Mouse (Mus musculus) left cerebral cortex, adult 8-10 months (tissue): ENCODE data around the gene Kcnip4. TPM values are rescaled to one million over a fixed set of nuclear protein-coding genes. Genes with fewer than 3 reads are reported as not detected.

Experiments used
- DNase-seq, 2 experiments: peaks; one replicate each; pipeline ENCODE4 v3.0.0; 2022; ENCODE audit warnings: low spot score in 2 of 2
- total RNA-seq, 4 experiments: library from RNA; stranded (reverse); gene quantifications; 2 replicates each; pipeline ENCODE4 v1.2.4; 2022

The Kcnip4 gene
- total RNA-seq, 4 experiments from 2014 or later, result 54.1 to 75.3 (median 64.8) TPM

DNA sequence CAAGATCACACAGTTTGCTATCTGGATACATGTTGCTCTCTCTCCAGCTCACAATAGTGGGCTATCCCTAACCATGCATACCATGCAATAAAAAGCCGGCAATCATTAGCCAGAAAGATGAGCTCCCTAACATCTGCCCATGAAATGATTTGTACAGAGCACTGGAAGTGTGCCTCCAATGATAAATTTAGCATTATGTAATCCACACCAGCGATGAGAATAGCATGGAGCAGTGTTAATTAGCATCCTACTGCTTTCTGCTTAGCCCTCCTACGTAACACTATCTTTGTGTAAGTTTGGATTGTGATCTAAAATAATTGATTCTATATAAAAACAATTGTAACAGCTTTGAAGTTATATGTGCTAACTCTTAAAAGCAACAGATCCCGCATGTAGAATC, 268.7 kb downstream of the Kcnip4 start:
- DNase-seq, result no peak

DNA sequence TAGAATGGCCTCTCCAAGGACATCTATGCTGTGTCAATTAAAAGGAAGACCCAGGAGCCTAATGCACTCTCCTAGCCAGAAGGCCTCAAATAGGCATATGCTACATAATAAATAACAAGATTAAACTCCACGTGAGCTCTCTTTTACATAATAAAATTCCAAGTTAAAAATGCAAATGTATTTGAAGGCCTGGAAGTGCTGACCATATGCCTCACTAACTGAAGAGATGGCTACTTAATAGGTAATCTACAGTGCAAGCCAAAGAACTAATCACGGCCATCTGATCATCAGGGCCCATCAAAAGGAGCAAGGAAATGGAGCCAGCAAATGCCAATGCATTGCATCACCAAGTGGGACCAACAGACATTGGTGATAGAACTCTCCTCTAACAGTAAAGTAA, 277.6 kb downstream of the Kcnip4 start:
- DNase-seq, result no peak

DNA sequence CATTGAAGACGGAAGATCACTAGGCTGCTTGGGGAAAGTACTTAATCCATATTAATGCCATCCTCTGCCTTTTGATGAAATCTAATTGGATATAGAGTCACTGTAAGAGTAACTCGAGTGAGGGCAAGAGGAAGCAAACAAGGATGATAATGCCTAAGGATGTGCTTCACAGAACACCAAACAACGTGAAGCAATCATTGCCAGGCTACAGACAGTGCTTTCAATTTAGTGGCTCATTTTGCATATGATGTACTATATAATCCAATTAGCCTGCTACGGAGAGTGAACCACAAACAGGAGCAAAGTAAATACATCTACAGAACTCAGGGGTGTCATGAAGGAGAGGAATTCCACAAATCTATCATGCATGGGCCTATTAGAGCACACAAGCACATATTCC, 280.3 kb downstream of the Kcnip4 start:
- no peak for DNase-seq

DNA sequence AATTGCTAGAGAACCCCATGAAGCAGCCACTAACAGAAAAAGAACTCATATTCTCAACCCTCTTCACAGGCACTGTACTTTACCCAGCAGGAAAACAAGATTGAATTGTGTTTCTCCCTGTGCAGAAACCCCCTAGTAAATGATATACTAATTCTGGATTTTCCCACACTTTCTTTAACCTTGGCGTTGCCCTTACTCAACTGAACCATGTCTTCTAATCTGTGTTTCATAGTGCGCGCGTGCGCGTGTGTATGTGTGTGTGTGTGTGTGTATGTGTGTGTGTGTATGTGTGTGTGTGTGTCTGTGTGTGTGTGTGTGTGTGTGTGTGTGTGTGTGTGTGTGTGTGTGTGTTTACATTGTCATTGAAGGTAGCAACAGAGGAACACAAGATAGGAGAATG, 283.0 kb downstream of the Kcnip4 start:
- no peak for DNase-seq

DNA sequence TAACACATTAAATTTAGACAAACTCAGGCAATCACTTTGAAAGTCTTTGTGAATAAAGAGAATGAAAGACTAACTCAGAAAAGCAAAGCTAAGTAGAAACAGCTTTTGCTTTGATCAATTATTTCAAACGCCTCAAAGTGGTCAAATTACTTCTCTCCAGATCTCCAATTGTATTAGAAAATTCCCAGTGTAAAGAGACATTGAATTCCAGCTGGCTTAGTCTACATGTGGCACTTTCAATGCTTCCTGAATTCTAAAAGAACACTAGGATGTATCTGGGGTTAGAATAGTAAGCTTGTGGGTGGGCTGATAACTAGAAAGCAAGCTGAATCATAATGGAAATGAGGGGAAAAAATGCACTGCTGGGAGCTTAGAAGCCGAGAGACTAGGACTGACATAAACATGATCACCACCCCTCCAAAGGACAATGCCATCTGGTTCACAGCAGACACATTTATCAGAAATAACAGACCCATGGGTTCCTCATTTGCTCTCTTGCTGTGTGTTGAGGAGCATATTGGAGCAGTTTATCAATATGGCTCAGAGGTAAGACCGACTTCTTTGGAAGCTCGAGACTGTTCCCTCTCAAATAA, 323.4 kb downstream of the Kcnip4 start:
- DNase-seq, result no peak

DNA sequence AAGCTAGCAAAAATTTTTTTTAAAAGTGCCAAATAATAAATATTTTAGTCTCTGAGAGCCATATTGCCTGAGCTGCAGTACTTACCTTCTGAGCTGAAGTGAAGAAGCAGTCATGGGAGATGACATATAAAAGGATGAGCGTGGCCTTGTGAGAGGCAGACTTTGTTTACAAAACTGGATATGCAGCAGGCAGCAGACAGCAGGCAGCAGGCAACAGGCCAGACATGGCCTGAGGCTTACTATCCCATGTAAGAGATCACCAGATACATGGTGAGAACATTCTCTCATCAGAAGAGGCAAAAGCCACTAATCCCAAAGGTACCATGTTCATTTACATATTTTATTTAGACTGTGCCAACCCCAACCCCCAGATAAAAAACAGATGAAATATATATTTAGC, 336.5 kb downstream of the Kcnip4 start:
- no peak for DNase-seq

DNA sequence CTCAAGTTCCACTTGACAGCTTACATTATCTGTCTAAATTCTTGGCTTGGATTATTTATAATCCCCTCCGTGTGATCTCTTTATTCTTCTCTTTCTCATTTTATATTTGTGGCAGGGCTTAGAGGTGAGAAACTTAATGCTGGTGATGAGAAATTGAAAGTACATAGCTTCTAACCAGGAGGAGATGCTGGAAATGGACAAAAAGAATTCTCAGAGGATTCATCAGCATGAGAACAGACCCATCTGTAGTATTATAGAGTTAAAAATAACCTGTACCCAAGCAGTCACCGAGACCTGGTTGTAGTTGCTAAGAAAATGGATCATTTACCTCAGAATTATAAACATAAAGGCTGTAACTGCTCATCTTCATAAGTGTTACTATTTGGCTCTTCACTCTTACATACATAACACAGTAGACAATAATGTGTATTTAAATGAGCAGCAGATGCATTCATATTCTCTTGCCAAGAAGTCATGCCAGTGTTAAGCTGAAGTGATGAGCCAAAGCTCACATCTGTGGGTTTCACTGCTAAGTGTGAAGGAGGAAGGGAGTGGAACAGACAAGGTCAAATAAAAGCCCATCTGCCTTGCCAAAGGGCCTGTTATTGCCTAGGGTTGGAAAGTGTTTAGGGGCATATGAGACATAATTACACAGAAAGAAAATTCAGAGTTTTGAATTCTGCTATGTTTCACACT, 374.4 kb downstream of the Kcnip4 start:
- no peak for DNase-seq

DNA sequence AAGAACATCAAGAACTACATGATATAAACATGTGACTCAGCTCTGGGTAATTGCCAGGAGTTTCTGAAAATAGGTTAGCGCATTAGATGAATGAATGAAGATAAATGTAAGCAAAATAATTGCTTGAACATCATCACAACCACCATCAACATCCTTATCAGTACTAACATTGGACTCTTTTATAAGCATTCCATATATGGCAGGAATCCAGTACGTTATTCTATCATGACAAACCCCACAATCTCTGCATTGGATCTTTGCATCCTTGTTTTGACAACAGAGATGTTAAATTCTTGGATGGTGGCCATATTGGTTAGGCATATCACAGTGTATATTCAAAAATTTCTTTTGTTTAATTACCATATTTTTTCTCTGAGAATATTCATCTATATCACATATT, 375.0 kb downstream of the Kcnip4 start:
- DNase-seq, result no peak

DNA sequence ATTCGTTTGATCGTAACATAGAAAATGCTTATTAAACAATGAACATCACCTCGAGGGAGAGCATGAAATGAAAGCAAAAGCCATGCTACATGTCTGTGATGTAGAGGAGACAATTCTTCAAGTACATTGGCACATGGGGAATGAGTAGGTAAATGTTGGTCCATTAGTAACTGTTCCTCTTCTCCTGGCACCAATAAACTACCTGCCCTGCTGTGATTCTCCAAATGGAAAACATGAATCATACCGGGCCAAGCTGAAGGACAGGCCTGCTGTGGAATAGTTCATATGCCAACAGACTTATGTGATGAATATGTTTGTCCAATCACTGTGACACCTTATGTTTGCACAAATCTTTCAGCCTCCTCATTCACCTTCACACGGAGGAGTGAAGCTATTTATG, 429.3 kb downstream of the Kcnip4 start:
- DNase-seq, result no peak

DNA sequence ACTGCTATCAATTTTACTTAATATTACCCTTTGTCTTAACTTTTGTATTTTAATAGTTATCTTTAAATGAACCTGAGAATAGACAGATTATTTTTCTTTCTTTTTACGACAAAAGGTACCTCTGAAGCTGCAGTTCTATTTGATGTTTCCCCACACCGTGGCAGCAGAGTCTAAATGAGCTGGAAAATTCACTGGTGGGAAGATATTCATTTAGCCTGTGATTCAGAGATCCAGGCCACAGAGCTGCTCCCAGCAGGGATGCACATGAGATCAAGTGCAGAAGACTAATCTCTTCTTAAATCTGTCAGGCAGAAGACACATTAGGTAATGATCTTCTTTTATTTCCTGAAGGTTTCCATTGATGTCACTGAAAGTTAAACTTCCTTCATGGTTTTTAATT, 429.8 kb downstream of the Kcnip4 start:
- DNase-seq, result no peak

DNA sequence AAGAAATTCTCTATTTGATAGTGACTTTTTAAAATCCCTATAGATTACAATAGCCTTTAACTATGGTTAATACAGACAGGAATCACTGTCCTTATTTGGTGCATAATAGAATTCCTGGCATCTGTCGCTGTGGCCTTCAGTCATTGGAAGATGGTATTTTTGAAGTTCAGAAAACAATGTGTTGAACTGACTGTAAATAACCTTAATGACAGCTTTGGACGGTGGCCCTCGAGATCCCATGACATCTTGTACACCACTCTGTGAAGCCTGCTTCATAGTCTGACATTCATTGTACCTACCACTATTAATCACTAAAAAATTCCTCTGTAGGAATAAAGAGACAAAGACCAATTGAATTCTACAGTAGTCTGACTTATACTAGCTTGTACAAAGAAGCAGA, 430.4 kb downstream of the Kcnip4 start:
- no peak for DNase-seq

DNA sequence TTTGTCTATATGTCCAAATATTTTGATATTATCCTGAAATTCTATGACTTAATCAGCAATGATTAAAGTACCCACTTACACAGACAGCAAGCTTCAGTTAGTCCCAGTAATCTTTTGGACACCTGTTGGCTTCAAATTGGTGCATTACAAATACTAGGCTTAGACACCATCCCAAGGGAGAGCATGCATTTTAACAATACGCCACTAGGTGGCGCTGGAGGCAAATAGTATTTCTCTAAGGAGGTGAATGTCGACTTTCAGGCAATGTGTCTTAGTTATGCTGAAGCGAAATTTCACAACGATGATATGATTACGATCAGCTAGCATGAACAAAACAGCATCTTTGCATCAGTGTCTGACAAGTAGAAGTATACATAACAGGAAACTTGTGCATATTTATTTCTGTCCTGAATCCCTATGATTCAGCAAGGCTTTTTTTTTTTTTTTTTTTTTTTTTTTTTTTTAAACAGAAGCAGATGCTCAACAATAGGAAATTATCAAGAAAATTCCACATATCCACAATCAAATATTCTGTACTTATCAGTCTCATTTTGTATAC, 434.5 kb downstream of the Kcnip4 start:
- DNase-seq, result peak; percentile 73 to 95

DNA sequence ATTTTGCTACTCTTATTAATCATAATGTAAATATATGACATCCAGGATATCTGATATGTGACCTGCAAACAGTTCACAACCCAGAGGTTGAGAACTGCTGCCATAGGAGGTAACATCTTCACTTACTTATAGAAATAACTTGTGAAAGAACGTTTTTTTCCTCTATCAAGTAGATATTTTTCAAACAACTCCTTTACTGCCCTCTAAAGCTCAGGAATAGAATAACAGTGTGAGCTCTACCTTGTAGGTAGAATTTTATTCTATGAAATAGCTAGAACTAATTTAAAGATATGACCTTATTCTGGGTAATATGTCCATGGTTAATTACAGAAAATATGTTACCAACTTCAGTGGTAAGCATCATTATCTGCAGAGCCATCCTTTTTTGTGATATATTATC, 459.1 kb downstream of the Kcnip4 start:
- DNase-seq, result no peak

DNA sequence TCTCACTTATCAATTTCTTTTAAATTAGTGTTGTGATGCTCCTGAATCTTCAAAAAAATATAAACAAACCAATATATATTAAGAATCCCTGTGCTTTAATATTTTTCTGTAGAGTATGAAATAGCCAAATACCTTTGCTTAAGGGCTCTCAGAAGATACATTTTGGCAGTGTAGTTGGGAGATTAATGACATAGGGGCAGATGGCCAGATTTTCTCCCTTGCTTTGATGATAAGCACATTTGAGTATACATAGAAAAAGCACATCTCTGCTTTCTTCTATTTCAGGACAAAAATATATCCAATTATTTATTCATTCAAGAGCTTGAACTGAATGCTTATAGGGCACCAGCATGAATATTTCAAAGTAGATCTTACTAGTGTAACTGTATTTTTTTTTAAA, 465.8 kb downstream of the Kcnip4 start:
- DNase-seq, result no peak

DNA sequence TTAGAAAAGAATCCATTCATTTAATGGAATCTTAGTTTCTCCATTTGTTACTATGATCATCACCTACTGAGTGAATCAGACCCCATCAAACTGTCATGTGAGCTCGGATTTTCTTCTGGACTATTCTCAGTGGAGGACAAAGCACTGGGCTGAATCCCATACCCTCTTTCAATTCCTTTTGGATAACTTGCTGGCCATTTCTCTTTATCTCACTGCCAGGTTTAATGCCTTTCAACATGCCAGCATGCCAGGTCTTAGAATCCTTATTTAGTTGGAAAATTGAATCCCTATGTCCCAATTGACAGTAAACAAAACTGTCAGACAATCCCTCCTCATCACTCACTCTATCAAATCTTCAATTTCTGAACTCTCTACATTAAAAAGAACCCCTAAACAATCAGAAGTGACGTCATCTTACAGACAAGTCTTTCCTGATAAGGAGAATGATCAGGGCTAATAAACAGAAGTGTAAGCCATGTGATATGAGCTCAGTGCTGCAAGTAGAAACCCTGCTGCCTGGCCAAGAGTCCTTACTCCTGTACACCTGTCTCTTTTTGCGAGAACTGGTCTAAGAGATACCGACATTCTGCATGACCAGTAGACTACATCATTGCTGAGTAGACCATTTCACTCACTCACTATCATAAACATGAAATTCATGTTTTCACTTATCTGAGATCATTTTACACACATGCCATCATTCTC, 466.9 kb downstream of the Kcnip4 start:
- no peak for DNase-seq

DNA sequence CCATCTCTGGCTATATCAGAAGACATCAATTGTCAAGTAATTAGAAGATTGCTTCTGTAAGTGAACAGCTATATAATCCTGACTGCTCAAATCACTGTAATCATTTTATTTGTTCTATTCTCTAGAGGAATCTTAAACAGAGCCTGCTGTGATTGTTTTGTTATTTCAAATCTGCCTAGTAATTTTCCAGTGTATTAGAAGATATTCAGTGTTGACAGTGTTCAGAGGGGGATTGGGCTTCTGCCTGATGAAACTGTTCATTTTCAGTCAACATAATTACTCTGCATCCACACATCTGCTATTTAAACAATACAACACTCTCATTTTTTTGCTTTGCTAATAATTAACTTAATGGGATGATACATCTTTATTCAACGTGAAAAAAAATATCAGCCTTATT, 476.7 kb downstream of the Kcnip4 start:
- DNase-seq, result no peak

DNA sequence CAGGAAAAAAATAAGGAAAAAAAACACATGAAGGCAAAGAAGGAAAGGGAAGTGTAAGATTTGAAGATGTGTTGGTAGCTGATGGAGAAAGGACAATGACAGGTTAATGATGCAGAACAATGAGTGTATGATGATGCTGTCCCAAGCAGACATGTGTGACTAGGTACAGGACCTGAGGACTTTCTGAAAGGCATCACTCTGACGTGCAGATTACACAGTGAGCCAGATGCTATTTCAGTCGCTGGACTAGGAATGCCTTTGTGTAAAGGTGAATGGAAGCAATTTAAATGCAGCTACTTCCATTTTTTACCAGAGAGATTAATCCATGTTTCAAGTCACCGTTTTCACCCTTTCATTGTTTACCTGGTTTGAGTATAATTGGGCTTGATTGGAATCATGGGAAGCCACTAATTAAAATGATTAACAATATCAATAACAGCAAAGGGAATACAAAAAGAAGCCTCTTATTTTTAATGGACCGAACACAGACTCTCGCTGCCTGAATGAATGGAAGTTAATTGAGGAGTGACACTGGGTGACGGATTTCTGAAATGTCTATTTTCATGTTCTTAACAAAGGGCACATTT, 483.4 kb downstream of the Kcnip4 start:
- no peak for DNase-seq

DNA sequence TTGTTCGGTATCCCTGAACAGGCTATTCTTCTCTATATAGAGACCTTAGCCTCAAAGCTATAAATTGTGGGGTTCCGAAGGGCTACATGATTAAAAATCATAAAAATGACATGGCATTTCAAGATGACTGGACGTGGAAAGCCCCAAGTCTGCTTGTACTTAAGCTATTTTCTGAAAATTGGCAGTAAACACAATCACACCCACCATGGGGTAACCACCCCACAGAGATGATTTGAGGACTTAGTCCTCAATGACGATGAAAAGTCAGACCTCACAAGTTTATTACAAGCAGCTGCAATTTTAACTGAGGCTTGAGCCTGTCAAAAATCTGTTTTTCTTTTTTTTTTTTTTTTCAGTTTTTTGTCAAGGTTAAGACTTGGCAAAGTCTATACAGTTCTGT, 527.3 kb downstream of the Kcnip4 start:
- DNase-seq, result no peak

DNA sequence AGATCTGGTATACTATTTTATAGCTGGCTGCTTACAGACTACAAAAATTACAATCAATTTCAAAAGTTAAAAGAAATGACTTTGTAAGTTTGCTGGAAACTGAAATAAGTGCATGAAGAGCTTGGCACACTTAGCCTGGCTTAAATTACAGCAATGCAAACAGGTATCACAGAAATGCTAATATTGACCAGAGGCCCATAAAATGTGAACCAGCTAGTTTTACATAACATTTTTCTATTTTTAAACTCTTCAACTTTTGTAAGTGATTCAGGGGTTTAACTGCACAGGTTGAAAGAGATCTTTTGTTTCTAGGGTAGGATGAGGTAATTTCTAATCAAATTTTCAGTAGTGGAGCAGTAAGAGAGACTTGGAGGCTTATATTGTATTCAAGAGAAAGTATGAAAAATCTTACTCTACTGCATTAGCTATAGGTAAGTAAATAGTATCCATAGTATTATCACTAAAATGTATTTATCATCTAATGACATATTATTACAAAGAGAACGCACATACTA, 535.5 kb downstream of the Kcnip4 start:
- no peak for DNase-seq

DNA sequence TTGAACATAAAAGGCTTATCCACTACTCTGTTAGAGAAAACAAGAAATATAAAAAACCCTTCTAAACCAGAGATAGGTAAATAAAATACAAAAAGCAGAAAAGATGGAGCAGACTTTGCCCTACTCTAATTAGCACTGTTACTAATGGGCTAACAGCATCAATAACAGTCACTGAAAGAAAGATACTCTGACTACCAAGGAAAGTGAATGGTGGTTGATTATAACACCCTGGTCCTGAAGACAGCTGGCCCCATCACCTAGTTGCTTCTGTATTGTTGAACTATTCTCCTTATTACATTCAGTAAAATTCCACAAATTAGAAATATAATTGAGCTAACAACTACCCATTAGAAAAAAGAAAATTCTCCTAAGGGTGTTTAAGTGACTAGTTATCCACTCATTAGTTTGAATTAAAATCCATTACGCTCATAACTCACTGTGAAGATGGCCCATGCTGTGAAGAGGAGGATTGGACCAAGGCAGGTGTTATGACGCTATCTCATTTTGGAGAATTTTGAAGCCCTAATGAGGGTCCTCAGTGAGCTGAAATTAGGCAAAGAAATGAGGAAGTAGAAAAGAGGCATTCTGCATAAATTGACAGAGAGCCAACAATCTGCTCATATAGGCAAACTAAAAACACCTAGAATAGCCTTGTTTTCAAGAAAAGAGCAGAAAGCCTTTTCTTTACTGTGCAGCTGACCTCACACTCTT, 582.2 kb downstream of the Kcnip4 start:
- no peak for DNase-seq

DNA sequence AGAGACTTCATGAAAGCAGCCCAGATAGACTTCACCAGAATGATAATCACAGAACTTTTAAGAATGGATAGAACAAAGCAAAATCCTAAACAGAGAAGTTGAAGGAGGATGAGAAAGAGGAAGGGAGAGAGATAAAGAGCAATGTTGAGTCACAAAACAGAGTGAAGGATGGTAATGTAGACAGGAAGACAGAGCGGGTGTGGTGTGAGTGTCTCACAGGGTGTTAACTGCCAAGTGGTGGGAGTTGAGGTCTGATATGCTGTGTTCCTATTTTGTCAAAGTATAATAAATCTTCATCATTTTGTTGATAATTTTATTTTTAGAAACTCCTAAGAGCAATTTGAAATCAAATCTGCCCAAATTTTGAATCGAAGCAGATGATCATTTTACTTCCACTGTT, 592.8 kb downstream of the Kcnip4 start:
- DNase-seq, result no peak
